Mouse (Mus musculus) heart, embryonic 14.5 days (tissue): ENCODE data around the gene Ppm1n. TPM values are rescaled to one million over a fixed set of nuclear protein-coding genes. Genes with fewer than 3 reads are reported as not detected.

Source experiments
- ATAC-seq: fragments of 200-750 bp; cut with Nextera tagmentation; 2 replicates; pipeline ENCODE4 v1.8.0; 2017; ENCODE audit warnings: low read depth, moderate TSS enrichment; ENCODE audit not compliant: insufficient number of reproducible peaks, insufficient read depth, low FRiP score
- H3K27ac ChIP-seq, 2 experiments: fragments of 200-500 bp in 1 of 2; fragments of 300-500 bp in 1 of 2; sonication (generic) in 1 of 2; replicated peaks in 1 of 2; 2 replicates each; pipeline ENCODE4 v1.5.1; 2012 to 2014; ENCODE audit warnings: low read depth in 2 of 2, low read length in 2 of 2, control low read depth in 1 of 2, mild to moderate bottlenecking in 1 of 2, mixed read lengths in 1 of 2; ENCODE audit not compliant: control insufficient read depth in 1 of 2, insufficient read depth in 1 of 2
- H3K27me3 ChIP-seq: fragments of 300-500 bp; sonication (generic); 2 replicates; pipeline ENCODE4 v1.6.1; 2014; ENCODE audit warnings: mild to moderate bottlenecking, low read length, control low read depth; ENCODE audit not compliant: control insufficient read depth, insufficient read depth
- H3K36me3 ChIP-seq: fragments of 300-500 bp; sonication (generic); 2 replicates; pipeline ENCODE4 v1.6.1; 2014; ENCODE audit warnings: mild to moderate bottlenecking, control low read depth, low read length, mixed read lengths; ENCODE audit not compliant: control insufficient read depth, insufficient read depth
- H3K4me1 ChIP-seq, 2 experiments: fragments of 200-500 bp in 1 of 2; fragments of 300-500 bp in 1 of 2; sonication (generic) in 1 of 2; 2 replicates each; pipeline ENCODE4 v1.6.1; 2012 to 2014; ENCODE audit warnings: low read length in 2 of 2, control low read depth in 1 of 2, mixed read lengths in 1 of 2; ENCODE audit not compliant: control insufficient read depth in 2 of 2, insufficient read depth in 2 of 2
- H3K4me2 ChIP-seq: fragments of 300-500 bp; sonication (generic); 2 replicates; pipeline ENCODE4 v1.6.1; 2014; ENCODE audit warnings: mild to moderate bottlenecking, low read length
- H3K4me3 ChIP-seq, 2 experiments: fragments of 200-500 bp in 1 of 2; fragments of 300-500 bp in 1 of 2; sonication (generic) in 1 of 2; 2 replicates each; pipeline ENCODE4 v1.5.1; 2012 to 2014; ENCODE audit warnings: low read length in 2 of 2, mild to moderate bottlenecking in 2 of 2, control low read depth in 1 of 2, low read depth in 1 of 2, moderate library complexity in 1 of 2; ENCODE audit not compliant: control insufficient read depth in 1 of 2, insufficient read depth in 1 of 2
- H3K9ac ChIP-seq: fragments of 300-500 bp; sonication (generic); 2 replicates; pipeline ENCODE4 v1.6.1; 2014; ENCODE audit warnings: mild to moderate bottlenecking, low read length
- H3K9me3 ChIP-seq: fragments of 300-500 bp; sonication (generic); 2 replicates; pipeline ENCODE4 v1.6.1; 2016; ENCODE audit warnings: low read length, control low read depth; ENCODE audit not compliant: control insufficient read depth
- WGBS: fragments of 180-500 bp; shearing (Covaris S2); extraction: QIAGEN DNeasy Blood & Tissue Kit; methylation state at CpG from one replicate; pipeline ENCODE4 v1.1.7; 2014; 5-methylcytosine and 5-hydroxymethylcytosine counted together
- polyA plus RNA-seq: library from polyadenylated mRNA; unstranded; fragments of >200 nt; fragmentation: Nextera tagmentation; extraction: Ambion mirVana; gene quantifications from 2 replicates; pipeline ENCODE4 v1.2.1, GENCODE M21; 2014

The Ppm1n gene
- polyA plus RNA-seq, 1 experiment from 2014 or later, result 0.20 TPM

GRCm38 (mm10) chr7:19268993-19269681 is 10.7 kb downstream of the Ppm1n start:
- peak; percentile 4; the same call in 1 of the 2 replicates for ATAC-seq
- peaks cover 28 to 46% of the 10 kb centered on the region in 2 experiments for H3K4me1 ChIP-seq
- H3K9me3 ChIP-seq, result no peaks in the 10 kb centered on the region
- peak overlapping the region; percentile 44 to 90 for H3K4me3 ChIP-seq
- peak overlapping the region; percentile 91 for H3K4me2 ChIP-seq
- no peaks in the 10 kb centered on the region for H3K27me3 ChIP-seq
- 38% methylated on average over 10 of the region's 10 CpGs for WGBS
- peaks cover 26% of the 10 kb centered on the region for H3K36me3 ChIP-seq
- peak overlapping the region; percentile 92 for H3K9ac ChIP-seq
- peak overlapping the region; percentile 80 to 96 for H3K27ac ChIP-seq

- Histone ChIP-seq H3K9ac (peak overlapping the region; percentile 10), H3K36me3 (peaks cover 47% of the 10 kb centered on the region), H3K9me3 (no peaks in the 10 kb centered on the region), H3K4me3 (no peak overlapping the region), H3K27ac (no peak overlapping the region), H3K4me2 (peak overlapping the region; percentile 9; the same call in 1 of the 2 replicates), H3K4me1 (peaks cover 28 to 46% of the 10 kb centered on the region in 2 experiments), H3K27me3 (no peaks in the 10 kb centered on the region)
- ATAC-seq, result no peak
- WGBS, result 46% methylated on average over 10 of the region's 10 CpGs
Measured at GRCm38 (mm10) chr7:19267051-19267450, 12.8 kb downstream of the Ppm1n start.

- H3K27ac ChIP-seq, result peak overlapping the region in 1 of 2 experiments; percentile 21; a peak in 3 of 4 replicates
- no peak for ATAC-seq
- H3K9ac ChIP-seq, result peak overlapping the region; percentile 44; the same call in 1 of the 2 replicates
- WGBS, result 64% methylated on average over 10 of the region's 10 CpGs
- H3K4me2 ChIP-seq, result no peak overlapping the region
- H3K36me3 ChIP-seq, result peaks cover 55% of the 10 kb centered on the region
- H3K27me3 ChIP-seq, result no peaks in the 10 kb centered on the region
- H3K9me3 ChIP-seq, result no peaks in the 10 kb centered on the region
- peaks cover 28 to 46% of the 10 kb centered on the region in 2 experiments for H3K4me1 ChIP-seq
- H3K4me3 ChIP-seq, result no peak overlapping the region
Measured at GRCm38 (mm10) chr7:19265928-19266822, 13.7 kb downstream of the Ppm1n start.

- 30% methylated on average over 7 of the region's 7 CpGs for WGBS
Measured at GRCm38 (mm10) chr7:19265147-19265546, 14.7 kb downstream of the Ppm1n start.

GRCm38 (mm10) chr7:19258336-19258735 is 21.5 kb downstream of the Ppm1n start:
- 70% methylated on average over 3 of the region's 3 CpGs for WGBS
- no peaks in the 10 kb centered on the region for H3K9me3 ChIP-seq
- H3K27ac ChIP-seq, result no peak overlapping the region
- no peaks in the 10 kb centered on the region for H3K4me1 ChIP-seq
- H3K4me3 ChIP-seq, result no peak overlapping the region
- no peak for ATAC-seq
- no peak overlapping the region for H3K9ac ChIP-seq
- no peak overlapping the region for H3K4me2 ChIP-seq
- peaks cover 87% of the 10 kb centered on the region for H3K36me3 ChIP-seq
- no peaks in the 10 kb centered on the region for H3K27me3 ChIP-seq

More at GRCm38 (mm10) chr7:19265147-19265546, 14.7 kb downstream of the Ppm1n start:
- Histone ChIP-seq H3K9me3 (no peaks in the 10 kb centered on the region), H3K27me3 (no peaks in the 10 kb centered on the region), H3K4me3 (no peak overlapping the region), H3K27ac (no peak overlapping the region), H3K9ac (0 out of 2 replicates have a peak overlapping the region, but pooled peaks have one; percentile 3), H3K4me2 (no peak overlapping the region), H3K36me3 (peaks cover 66% of the 10 kb centered on the region), H3K4me1 (peaks cover 28 to 46% of the 10 kb centered on the region in 2 experiments)
- ATAC-seq, result no peak

- Histone ChIP-seq H3K27ac (no peak overlapping the region; a peak in 1 of 4 replicates), H3K4me2 (no peak overlapping the region), H3K9ac (no peak overlapping the region), H3K4me3 (no peak overlapping the region), H3K9me3 (no peaks in the 10 kb centered on the region), H3K27me3 (no peaks in the 10 kb centered on the region), H3K4me1 (no peaks in the 10 kb centered on the region), H3K36me3 (peaks cover 79% of the 10 kb centered on the region)
- ATAC-seq, result peak; percentile 58
- 38% methylated on average over 11 of the region's 11 CpGs for WGBS
Measured at GRCm38 (mm10) chr7:19257390-19258022, 22.4 kb downstream of the Ppm1n start.

GRCm38 (mm10) chr7:19256567-19256966 is 23.3 kb downstream of the Ppm1n start:
- Histone ChIP-seq H3K4me3 (no peak overlapping the region), H3K4me1 (no peaks in the 10 kb centered on the region), H3K9ac (no peak overlapping the region), H3K27me3 (no peaks in the 10 kb centered on the region), H3K27ac (no peak overlapping the region), H3K36me3 (peaks cover 70% of the 10 kb centered on the region), H3K9me3 (no peaks in the 10 kb centered on the region), H3K4me2 (no peak overlapping the region)
- WGBS, result 73% methylated on average over 7 of the region's 7 CpGs
- ATAC-seq, result no peak
